Mouse (Mus musculus): ENCODE measurements at regions not wholly inside any gene's neighbourhood (a gene's known extent, or its start where the extent isn't known, plus 50 kb on each side); places are given as distances from the start of the nearest gene placed in this dataset.

DNA sequence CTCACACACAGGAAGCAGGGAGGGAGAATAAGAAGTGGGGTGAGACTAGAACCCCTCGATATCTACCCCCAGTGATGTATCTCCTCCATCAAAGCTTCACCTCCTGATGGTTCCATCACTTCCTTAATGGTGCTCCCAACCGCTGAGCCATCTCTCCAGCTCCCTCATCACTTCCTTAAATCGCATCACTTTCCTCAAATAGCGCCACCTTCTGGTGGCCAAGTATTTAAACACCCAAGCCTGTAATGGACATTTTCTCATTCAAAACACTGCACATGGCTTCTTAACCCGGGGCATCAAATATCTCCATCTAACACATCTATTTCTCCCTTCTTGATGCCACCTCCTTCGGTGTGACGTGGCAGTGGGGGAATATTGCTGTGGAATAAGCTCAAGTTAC is 324.3 kb upstream of the Tmem132c start:
- no peak for TF ChIP-seq CTCF (IDR thresholded peaks at IDR 0.05; ENCODE audit: borderline replicate concordance, insufficient read depth, low read length)
- no peak for TF ChIP-seq POLR2A (IDR thresholded peaks at IDR 0.05; ENCODE audit: low read depth, low read length)
